In the genomic region with DNA sequence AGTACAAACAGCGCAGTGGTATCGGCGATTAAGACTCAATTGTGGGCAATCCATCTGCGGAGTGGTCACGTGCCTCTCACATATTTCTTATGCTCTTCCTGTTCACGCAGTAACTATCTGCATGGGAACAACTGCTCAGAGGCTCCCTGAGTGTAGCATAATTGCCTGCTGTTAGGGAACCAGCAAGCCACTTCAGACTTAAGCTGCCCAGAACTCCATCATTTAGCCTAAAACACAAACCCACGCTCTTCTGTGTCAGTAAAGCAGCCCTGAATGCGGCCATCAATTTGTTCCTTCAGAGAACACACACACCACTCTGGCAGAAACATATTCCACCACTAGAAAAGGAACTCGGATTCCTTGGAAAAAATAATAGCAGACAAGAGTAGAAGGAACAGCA, we compare ENCODE assay signal across 14 mouse cellular contexts.
"Had no signal": no experiment of that assay in that cellular context is flagged by ENCODE, and none has a peak within 500 bp of the region (broad histone marks: within the 10 kb centered on the region; RNA-seq: fewer than 3 reads in every experiment).

No protein-coding gene starts in this region.

- H3K27me3 ChIP-seq: limb, embryonic 12.5 days; liver, embryonic 13.5 days; midbrain, embryonic 15.5 days had no signal

- H3K36me3 ChIP-seq: limb, embryonic 12.5 days; liver, embryonic 13.5 days; midbrain, embryonic 15.5 days had no signal

- H3K9me3 ChIP-seq: limb, embryonic 12.5 days; liver, embryonic 13.5 days; midbrain, embryonic 15.5 days had no signal

- ATAC-seq: liver, postnatal 0 days; midbrain, embryonic 15.5 days had no signal

- H3K4me3 ChIP-seq: limb, embryonic 12.5 days; liver, embryonic 13.5 days; midbrain, embryonic 15.5 days had no signal

- DNase-seq: kidney, adult 8-10 months; kidney, postnatal 36 days; layer of hippocampus, adult 9-11 months; layer of hippocampus, postnatal 36 days; liver; liver, embryonic 13.5 days; liver, postnatal 0 days; retina, postnatal 1 day; right cerebral cortex, postnatal 4 days; spleen, adult 18-20 months; thymus, adult 2 months; thymus, postnatal 25 days had no signal

- H3K4me2 ChIP-seq: limb, embryonic 12.5 days; liver, embryonic 13.5 days; midbrain, embryonic 15.5 days had no signal

- H3K9ac ChIP-seq: limb, embryonic 12.5 days; liver, embryonic 13.5 days; liver, postnatal 0 days; midbrain, embryonic 15.5 days had no signal

- H3K27ac ChIP-seq: limb, embryonic 12.5 days; liver, embryonic 13.5 days had no signal
